Comparison of ENCODE assay signal across 8 mouse cellular contexts in genomic region chr7:3692987-3693808, GRCm38 (mm10). TPM values are rescaled to one million over a fixed set of nuclear protein-coding genes. Genes with fewer than 3 reads are reported as not detected.
A peak's percentile ranks its signal among the peaks of the same experiment; 100 is the strongest.
DNase-seq lines count a peak whose midpoint lies in the region; ATAC-seq lines count a peak whose summit lies in the region.

TSS of gene Mboat7 (minus strand) at chr7:3693523.

- H3K9me3 ChIP-seq in hindbrain, embryonic 16.5 days (ENCODE audit: control insufficient read depth, low read length) = no peaks in the 10 kb centered on the region

- peak within 1 kb of the TSS; percentile 81 for H3K4me2 ChIP-seq in hindbrain, embryonic 16.5 days (ENCODE audit: low read length)

- H3K4me3 ChIP-seq in hindbrain, embryonic 16.5 days (ENCODE audit: low read length) = peak within 1 kb of the TSS; percentile 56
- H3K4me3 ChIP-seq in macrophage (ENCODE audit: inconsistent target) = peak within 1 kb of the TSS; percentile 61

- under 1% methylated on average over 55 of the region's 55 CpGs for WGBS in hindbrain, embryonic 16.5 days
- under 1% methylated on average over 52 of the region's 55 CpGs for WGBS in macrophage (ENCODE audit: missing documents)

- DNase-seq in WW6 (ENCODE audit: low read depth, low spot score) = peak; percentile 85
- DNase-seq in cerebellum, postnatal 4 days (ENCODE audit: low spot score in 2 of 2) = peak; percentile 85 to 95
- peak; percentile 96 for DNase-seq in gastrocnemius, adult 18-20 months (ENCODE audit: low spot score)
- DNase-seq in left cerebral cortex, adult 18-20 months (ENCODE audit: low spot score in 2 of 2) = peak; percentile 94 to 96
- peak; percentile 96 for DNase-seq in right cerebral cortex, adult 18-20 months
- DNase-seq in urinary bladder, postnatal 10 days (ENCODE audit: low spot score) = peak; percentile 82

- peak within 1 kb of the TSS; percentile 88 for H3K9ac ChIP-seq in hindbrain, embryonic 16.5 days (ENCODE audit: low read depth, low read length)

- H3K4me1 ChIP-seq in hindbrain, embryonic 16.5 days (ENCODE audit: control insufficient read depth, insufficient read depth, low read depth, low read length) = peaks cover 19% of the 10 kb centered on the region

- peaks cover 36% of the 10 kb centered on the region for H3K79me2 ChIP-seq in macrophage (ENCODE audit: inconsistent target)

- ATAC-seq in hindbrain, embryonic 16.5 days = peak; percentile 94

- peak within 1 kb of the TSS; percentile 91 for H3K27ac ChIP-seq in hindbrain, embryonic 16.5 days (ENCODE audit: low read depth, low read length)
- peak within 1 kb of the TSS; percentile 91 for H3K27ac ChIP-seq in macrophage

- no peaks in the 10 kb centered on the region for H3K27me3 ChIP-seq in hindbrain, embryonic 16.5 days (replicated peaks; ENCODE audit: control insufficient read depth, insufficient read depth, low read length)

- H3K36me3 ChIP-seq in hindbrain, embryonic 16.5 days (ENCODE audit: control insufficient read depth, insufficient read depth, low read length) = peaks cover 12% of the 10 kb centered on the region
- peaks cover 16% of the 10 kb centered on the region for H3K36me3 ChIP-seq in macrophage (ENCODE audit: inconsistent target)

RNA-seq across cellular contexts. Expression of gene Mboat7, which starts in this region (rescaled TPM):
- 1 to 10 TPM; 7.6 to 8.1 TPM for total RNA-seq in gastrocnemius, adult 18-20 months (2021)
- 124 and 127 TPM in 2 replicates for polyA plus RNA-seq in hindbrain, embryonic 16.5 days (2015; fragmentation: Nextera tagmentation; extraction: Ambion mirVana)
- 100 to 1,000 TPM; 226 to 235 TPM for total RNA-seq in left cerebral cortex, adult 18-20 months (2021)
- total RNA-seq in macrophage (2018; cell fraction: chromatin; rRNA removed) = 10 to 100 TPM; 10.6 to 49.7 (median 21.6) TPM
- total RNA-seq in macrophage (2018; cell fraction: cytosol; rRNA removed) = 10 to 100 TPM; 19.8 to 52.3 (median 32.5) TPM
- total RNA-seq in macrophage (2018; cell fraction: nucleus; rRNA removed) = 10 to 100 TPM; 25.0 to 66.8 (median 38.6) TPM
- 31.1 to 42.2 TPM (median 40.9 TPM) in 3 replicates for polyA plus RNA-seq in macrophage (2018)

Comparison
In these comparisons a context has a peak if more than half of its experiments do, and no peak if none do; other contexts are left out.
1. Peak in every context shown above with its lines: DNase-seq, ATAC-seq, H3K4me3 ChIP-seq and H3K27ac ChIP-seq.
2. RNA of gene Mboat7 (total RNA-seq): 226 to 235 TPM in left cerebral cortex, adult 18-20 months; 7.6 to 8.1 TPM in gastrocnemius, adult 18-20 months; every median in the first group is over 10 times any median in the second.